Mouse (Mus musculus) heart, postnatal 4 days (tissue): ENCODE results near the gene Sec61b. TPM values are rescaled to one million over a fixed set of nuclear protein-coding genes. Genes with fewer than 3 reads are reported as not detected.
A peak's percentile ranks its signal among the peaks of the same experiment; 100 is the strongest.

Source experiments
- DNase-seq: peaks from one replicate; pipeline ENCODE4 v3.0.0; 2021
- total RNA-seq, 2 experiments: library from RNA; stranded (reverse); gene quantifications; 2 replicates each; pipeline ENCODE4 v1.2.3; 2021

Sec61b gene
- 10 to 100 TPM; 48.2 to 55.6 TPM for total RNA-seq

DNA sequence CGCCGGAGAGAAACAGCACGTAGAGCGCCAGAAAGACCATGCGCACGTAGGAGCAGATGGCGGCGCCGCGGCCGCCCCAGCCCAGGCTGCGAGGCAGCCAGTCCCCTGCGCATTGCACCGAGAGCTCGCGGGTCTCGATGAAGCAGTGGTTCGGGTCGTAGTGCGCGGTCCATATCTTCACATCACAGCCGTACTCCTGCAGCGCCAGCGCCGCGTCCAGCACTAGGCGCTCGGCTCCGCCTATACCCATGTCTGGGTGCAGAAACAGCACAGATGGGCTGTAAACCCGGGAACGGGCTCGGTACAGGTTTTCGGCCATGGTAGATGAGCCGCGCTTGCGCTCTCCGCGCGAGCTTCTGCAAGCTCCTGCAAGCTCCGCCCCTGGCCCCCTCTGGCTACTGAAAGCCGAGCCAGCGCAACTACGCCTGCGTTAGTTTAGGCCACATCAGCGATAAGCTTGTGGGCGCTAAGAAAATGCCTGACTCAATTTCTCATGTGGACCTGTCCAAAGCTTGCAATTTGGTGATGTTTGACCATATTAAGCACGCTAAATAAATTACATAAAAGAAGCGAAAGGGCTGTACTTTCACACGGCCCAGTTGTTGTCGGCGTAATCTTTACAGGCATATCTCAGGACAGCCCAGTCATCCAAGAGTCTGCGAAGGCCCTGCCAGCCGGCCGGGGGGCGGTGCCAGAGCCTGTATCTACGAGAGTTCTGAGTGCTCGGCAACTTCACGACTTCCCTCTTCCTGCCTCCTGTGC is at the start of gene Sec61b, which contains the start of gene Alg2:
TSS of gene Sec61b (plus strand) at position 691 of the 762 bp plus-strand sequence.
TSS of gene Alg2 (minus strand) at position 366 of the 762 bp plus-strand sequence.
- peak; percentile 96 for DNase-seq

DNA sequence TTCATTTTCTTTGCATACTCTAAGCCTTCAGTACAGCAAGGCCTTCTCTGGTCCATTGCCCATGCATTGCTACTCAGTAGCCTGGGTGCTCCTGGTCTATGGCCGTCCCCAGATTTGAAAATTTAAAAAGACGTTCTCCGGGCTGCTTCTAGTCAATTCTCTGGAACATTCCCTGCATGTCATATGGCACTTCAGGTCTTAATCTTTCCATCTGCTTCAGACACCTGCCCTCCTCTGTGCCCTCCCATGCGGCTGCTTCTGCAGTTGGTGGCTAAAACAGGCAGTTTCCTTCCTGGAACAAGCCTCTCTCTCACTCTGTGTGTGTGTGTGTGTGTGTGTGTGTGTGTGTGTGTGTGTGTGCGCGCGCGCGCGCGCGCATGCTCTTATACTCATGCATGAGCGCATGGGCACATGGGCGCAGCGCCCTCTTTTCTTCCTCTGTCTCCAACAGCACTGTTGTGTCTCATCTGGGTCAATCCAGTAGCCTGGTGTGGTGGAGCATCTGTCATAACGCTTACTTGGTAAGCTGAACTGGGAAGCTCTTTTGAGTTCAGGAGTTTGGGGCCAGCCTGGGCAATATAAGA is 49.1 kb upstream of the Sec61b start:
- DNase-seq = no peak

DNA sequence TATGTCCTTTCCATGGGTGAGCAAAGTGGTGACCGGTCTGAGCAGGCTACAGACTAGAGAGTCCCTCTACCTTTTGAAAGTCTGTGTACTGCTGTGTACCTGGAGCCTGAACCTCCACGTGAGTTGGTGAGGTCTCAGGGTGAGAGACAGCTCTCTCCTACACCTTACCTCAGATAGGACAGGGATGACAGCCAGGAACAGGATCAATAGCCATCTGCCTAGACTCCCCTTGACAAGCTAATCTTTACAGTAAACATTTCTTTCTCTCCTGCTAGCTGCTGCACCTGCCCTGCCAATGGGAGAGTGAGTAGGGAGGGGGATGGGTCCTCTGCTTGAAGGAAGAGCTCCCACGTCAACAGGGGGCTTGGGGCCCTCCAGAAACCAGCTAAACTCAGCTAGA is 46.9 kb upstream of the Sec61b start:
- DNase-seq = no peak

DNA sequence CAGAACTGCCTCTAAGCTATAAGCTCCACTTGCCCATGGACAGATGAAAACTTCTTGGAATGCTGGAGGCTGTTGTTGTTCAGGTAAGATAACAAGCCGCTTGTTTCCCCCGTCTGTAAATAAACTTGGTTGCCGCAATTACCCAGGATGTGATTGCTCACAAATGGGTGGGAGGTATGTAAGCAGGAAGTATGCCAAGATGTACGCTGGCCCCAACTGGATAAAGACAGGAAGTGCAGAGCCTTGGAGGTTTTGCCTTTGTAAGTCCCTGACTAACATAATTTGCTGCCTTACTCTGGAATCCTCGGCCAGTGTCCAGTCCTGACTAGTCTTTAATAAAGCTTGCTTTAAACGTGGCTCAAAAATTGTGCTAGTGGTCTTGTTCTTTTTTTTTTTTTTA is 43.9 kb upstream of the Sec61b start:
- no peak for DNase-seq

DNA sequence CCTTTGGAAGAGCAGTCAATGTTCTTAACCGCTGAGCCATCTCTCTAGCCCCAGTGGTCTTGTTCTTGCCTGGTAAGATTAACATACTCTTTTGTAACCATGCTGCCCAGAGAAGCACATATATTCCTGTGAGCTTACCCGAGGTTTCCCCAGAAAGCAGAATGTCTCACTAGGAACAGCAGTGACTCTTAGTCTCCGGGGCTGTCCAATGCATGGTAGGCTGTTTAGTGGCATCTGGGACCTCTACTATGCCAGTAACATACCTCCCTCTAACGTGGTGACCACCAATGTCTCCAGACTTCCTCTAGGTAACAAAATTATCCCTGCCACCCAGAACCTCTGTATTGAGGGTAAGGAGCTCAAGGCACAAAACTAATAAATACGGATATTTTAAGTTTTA is 43.4 kb upstream of the Sec61b start:
- no peak for DNase-seq

DNA sequence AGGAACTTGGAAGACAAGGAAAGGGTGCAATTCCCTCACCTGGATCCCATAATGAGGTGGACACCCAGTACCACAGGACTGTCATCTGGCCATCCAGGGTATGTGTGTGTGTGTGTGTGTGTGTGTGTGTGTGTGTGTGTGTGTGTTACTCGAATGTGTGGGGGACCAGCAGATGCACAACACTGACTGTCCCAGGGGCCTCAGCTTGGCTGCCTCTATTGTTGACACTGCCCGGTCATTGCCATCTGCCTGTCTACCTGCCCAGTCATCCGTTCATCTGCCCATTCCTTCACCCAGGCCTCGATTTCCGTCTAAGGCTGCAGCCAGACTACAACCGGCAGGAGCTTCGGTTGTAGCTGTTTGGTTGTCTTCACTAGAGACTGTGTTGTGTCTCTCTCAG is 41.7 kb upstream of the Sec61b start:
- DNase-seq = no peak

DNA sequence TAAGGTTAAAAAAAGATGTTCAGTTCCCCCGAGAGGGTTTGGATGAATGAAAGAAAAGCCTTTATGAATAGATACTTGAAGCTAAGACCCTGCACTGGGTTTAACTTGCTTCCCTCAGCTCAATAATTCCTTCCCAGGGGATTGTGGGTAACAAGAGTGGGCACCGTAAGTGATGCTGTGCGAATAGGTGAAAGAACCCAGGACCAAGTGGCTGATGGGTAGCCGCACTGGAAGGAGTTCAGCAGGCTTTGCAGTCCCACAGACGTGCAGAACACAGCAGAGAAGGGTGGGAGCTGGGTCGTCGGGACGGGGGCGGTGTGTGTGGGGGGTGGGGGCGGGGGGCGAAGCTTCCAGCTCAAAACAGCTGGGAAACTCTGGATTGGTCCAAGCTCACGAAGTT is 39.3 kb upstream of the Sec61b start:
- DNase-seq = no peak

DNA sequence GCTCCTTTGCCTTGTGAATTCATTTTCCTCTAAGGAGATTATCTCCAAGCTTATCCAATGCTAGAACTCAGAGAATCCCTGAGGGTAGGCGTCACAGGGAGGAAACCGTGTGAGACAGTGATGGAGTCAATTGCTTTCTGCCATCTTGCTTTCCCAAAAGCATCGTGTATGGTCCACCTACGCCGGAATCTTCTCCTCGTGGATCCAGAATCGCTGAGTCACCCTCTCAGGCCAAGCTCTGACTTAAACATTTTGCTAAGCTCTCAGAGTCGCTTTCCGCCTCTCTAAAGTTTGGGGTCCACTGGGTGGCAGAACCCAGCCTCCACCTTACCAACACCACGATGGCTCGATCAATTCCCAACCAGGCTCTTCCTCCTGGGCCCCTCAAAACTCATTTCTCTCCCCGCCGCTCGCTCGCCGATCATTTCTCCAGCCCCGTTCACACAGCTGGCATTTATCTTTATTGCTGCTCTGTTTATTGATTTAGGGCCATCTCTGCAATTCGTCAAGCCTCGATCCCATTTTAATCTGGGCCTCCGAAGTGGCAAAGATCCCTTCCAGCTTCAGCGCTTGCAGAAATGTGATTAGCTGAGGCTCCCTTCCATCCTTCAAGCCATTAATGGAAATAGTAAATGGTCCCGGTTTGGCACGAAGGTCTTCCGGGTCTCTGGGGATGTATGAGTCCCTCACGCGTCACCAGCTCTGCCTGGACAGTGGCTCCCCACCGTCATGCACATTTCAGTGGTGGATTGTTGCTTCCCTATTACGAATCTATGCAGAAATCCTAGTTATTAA is 38.7 kb upstream of the Sec61b start:
- DNase-seq = no peak

DNA sequence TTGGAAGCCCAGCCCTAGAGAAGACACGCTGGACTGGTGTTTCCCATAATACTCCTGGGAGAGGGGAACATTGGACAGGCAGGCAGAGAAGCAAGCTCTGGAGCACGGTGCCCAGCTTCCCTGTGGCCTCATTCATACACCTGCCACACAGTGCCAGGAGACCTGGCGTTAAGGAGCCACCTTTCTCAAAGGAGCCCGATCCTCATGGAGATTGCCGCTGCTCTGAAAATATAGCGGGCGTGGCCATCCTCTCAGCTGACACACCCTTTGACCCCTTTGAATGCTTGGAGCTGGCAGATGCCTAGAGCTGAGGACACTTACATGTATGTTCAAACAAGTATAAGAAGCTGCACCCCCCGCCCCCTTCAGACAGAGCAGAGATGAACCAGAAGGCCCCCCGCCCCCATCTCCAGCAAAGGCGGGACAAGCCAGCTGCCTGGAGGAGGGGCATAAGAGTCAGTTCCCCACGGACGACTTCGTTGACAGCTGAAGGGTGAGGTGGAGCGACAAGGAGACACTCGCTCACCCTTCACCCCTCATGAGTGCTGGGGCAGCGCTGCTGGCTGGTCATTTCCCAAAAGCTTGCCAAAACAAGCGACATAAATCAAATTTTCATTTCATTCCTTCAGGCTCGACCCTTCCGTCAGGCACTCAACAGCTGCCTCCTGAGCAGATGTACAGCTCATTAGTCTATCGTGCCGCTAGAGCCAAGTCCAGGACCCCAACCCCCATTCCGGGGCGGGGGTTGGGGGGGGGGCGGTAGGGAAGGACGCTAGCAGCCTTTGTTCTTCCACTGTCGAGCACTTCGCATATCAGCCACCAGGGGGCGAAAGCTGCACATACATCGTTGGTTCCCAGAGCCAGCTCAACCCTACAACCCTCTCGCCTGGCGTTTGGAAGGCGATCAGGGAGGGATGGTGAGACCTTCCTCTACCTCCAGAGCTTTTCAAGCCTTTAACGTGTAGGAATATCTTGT is 36.8 kb upstream of the Sec61b start:
- peak; percentile 92 for DNase-seq

DNA sequence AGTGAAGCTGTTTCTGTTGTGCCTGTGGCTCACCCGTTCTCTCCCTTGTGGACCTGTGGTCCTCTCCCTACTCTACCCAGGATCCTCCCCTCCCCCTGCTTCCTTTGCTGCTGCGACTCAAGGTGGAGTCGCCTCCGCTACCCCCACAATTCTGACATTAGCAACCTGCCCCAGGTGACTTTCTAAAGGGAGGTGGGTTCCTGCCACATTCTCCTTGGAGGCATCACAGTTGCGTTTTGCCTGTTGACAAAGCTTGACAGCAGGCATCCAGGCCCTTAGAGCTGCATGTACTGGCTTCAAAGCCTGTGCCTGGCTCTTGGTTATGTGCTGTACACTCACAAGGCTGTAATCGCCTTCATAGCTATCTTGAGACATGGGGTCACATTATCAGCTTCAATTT is 35.5 kb upstream of the Sec61b start:
- no peak for DNase-seq

DNA sequence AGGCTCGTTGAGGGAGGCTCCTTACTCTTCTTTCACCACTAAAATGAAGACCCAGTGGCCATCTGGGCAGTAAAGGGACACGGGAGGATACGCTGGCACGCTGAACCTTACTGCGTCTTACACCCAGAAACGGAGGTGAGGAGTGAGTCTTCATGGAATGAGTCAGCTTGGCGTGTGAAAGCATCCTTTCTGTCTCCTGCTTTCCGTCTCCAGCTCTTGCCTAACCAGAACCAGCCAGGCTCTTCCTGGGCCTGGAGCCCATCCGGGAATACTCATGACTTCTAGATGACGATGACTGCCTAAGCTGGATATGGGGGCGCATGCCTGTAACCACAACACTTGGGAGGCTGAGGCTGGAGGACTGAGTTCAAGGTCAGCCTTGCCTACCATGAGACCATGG is 33.5 kb upstream of the Sec61b start:
- DNase-seq = no peak

DNA sequence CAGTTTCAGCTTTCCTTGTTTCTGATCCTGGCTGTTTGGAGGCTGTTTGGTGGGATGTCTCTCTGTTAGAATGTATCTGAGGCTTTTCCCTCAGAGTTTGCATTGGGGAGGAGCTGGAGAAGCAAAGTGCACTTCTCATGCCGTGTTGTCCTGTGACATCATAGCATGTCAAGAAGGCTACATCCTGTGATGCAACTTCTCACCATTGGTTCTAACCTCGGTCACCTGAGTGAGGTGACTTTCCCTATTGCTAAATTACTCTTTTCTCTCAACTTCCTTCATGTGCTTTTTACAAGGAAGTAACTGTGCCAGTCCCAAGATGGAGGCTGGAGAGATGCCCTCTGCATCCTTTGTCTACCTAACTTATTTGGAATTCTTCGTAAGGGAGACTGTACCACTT is 25.9 kb upstream of the Sec61b start:
- DNase-seq = no peak

DNA sequence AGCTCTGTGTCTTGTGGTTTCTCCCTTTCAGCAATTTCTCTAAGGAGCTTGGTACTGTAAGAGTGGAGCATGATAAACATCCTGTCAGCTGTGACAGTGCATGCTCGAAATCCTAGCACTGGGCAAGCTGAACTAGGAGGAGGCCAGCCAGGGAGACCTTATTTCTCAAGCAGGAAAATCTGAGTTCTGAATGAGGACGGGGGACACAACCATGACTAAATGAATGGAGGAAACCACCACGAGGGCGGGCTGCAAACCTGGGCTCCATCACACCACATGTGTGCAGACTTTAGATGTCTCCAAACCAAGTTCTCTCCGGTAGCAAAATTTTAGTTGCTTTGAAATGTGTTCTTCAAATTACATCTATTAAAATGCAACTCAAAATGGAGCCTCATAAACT is 25.3 kb upstream of the Sec61b start:
- no peak for DNase-seq

DNA sequence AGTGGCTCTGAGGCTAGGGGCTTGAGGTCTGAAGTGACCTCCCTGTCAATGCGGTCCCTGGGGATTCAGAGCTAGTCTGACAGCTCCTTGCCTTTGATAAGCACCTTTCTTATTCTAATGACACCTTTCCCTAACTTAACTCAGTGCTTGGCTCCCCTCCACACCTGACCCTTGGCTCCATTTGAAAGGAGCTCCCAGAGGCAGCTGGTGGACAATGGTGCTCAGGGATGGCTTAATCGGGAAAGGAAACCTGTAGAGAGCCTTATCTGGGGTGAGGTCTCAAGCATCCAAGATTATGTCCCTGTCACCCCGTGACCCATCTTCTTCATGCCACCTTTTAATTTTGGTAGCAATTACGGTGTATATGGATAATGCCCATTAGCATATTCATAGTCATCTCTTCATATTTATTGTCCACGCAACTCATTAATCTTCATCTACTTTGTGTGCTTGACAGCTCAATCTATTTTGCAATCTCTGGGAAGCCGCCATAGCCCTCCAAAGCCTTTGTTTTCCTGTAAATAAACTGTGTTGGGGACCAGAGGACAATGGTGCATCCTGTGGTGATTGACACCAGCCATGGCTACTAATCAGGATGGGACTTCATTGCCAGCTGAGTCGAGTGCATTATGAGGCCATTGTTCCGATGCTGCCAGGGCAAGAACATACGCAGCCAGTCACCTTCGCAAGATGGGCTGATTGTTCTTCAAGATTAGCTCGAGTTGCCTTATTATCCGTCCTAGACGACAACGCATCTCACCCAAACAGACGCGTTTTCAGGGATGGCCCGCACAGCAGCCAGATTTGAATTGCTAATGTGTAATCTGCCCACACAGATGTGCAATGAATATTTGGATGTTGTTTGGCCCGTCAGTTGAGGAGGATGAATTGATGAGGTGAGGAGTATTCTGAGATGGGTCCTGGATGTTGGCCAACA is 24.6 kb upstream of the Sec61b start:
- DNase-seq = no peak

DNA sequence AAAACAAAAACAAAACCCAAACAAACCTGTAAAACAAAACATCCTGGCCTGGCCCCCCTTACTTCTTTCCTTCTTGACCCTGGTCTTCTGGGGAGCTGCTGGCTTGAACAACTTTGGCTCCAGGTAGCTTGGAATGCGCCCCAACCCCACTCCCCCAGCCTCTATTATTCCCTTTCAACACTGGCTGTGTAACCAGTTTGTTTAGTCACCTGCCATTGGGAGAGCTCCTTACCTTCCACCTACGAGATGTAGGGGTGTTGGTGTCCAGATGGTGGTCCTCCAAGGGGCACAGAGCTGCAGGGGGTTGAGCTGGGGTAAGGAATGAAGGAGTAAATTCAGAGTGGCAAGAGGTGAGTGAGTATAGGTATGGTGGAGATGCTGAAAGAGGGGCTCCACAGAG is 7.3 kb upstream of the Sec61b start:
- DNase-seq = no peak

DNA sequence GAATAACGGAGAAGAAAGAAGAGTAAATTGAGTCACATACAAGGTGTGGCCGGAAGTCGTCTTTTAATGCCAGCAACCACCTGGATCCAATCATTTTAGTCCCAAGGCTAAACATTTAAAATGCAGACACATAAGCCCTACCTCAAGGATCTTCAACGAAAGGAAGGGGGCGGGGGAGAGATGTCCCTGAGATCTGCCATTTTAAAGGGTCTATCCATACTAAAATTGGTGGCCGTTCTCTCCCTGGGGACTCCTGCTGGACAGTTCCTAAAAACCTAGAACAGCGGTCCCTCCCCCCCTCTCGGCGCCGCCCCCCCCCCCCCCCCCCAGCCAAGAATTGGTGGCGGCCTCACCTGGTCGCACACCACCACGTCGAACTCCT is 881 bp upstream of the Sec61b start:
- no peak for DNase-seq

DNA sequence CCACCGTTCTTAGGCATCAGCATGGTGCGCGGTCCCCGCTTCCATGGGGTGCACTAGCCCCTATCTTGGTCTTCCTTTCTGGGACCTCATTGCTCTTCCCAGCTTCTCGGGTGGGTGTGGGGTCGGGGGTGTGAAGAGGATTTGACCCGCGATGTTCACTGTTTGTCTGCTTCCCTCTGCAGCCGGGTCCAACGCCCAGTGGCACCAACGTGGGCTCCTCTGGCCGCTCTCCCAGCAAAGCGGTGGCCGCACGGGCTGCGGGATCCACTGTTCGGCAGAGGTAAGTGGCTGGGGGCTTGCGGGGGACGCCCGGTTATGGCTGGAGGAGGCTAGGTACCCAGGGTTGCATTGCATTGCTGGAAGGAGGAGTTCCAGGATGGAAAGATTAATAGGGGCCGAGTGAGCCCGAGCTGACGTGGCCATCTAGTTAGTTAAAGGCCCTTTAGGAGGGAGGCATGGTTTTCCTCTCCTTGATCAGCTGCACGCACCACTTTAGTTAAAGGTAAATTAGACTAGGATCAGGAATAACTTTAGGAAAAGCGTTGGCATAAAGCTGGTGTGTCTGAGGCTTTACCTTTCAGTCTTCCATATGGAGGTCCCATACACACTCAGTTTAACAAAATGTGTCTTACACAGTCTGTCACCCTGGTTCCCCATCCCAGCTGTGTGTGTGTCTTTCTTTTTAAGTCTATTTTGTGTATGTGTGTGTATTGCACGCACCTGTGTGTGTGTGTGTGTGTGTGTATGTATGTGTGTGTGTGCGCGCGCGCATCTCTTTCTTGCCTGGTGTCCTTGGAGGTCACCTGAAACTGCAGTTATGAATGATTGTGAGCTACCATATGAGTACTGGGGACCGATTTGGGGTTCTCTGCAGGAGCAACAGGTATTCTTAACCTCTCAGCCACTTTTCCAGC is 529 bp downstream of the Sec61b start:
- no peak for DNase-seq

DNA sequence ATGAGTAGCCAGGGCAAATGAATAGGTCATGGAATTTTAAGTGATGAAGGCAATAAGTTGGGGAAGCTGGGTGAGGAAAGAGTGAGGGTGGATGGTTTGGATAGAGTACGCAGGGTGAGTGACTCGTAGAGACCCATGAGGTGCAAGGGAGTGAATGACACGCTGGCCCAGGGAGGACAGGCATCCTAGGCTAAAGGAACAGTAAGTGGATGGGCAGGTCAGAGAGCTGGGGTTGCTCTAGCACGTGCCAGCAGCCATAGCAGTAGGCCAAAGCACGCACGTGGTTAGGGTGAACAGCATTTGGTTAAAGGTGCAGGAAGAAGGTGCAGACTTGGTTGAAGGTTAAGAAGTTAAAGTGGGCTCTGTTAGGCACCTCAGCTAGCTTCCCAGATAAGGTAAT is 3.1 kb downstream of the Sec61b start:
- no peak for DNase-seq

DNA sequence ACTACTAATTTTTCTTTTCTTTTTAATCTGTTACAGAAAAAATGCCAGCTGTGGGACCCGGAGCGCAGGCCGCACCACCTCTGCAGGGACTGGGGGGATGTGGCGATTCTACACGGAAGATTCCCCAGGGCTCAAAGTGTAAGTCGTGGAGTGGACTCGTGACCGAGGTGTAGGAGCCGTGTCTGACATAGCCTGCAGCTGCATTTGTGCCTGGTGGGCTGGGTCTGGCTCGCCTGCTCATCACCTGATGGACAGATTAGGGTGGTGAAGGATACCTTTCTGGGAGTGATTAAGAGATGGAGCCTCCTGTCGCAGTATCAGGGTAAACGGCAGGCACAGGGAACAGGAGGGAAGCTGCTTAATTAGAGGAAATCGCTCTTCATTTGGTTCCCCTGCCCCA is 5.6 kb downstream of the Sec61b start:
- DNase-seq = no peak

DNA sequence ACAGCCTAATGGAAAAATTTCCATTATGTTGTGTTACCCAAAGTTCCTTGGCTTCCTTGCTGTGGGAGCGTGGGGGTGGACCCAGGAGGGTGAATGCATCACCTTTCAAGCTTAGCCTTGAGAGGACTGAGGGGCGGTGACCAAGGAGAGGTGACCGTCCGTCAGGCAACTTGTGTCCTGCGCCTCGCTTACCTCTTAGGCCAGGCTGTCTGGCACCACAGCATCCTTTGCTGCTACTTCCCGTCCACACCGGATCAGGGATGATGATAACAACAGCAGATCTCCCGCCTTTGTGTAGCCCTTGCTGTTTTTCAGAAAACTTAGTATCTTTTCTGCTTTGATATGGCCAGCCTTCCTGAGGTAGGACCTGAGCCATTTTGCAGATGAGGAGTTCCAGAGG is 6.1 kb downstream of the Sec61b start:
- DNase-seq = no peak
